Comparison of ENCODE assay signal across 8 mouse cellular contexts in genomic region chr9:107278527-107279377, GRCm38 (mm10). TPM values are rescaled to one million over a fixed set of nuclear protein-coding genes. Genes with fewer than 3 reads are reported as not detected.
DNase-seq lines count a peak whose midpoint lies in the region; ATAC-seq lines count a peak whose summit lies in the region.

No protein-coding gene starts in this region.

- ATAC-seq in megakaryocyte, adult 5-6 weeks (ENCODE audit: poor library complexity, severe bottlenecking) = no peak
- ATAC-seq in intestine, embryonic 14.5 days (replicated peaks; ENCODE audit: low FRiP score, low TSS enrichment, low read depth) = peak; percentile 65

- no peaks in the 10 kb centered on the region for H3K9me3 ChIP-seq in megakaryocyte, embryonic 14.5 days
- no peaks in the 10 kb centered on the region for H3K9me3 ChIP-seq in intestine, embryonic 14.5 days (ENCODE audit: control insufficient read depth, low read length)

- WGBS in intestine, embryonic 14.5 days = 54% methylated on average over 8 of the region's 8 CpGs

- peaks cover 70% of the 10 kb centered on the region for H3K36me3 ChIP-seq in megakaryocyte, embryonic 14.5 days (replicated peaks; ENCODE audit: low read length)
- no peaks in the 10 kb centered on the region for H3K36me3 ChIP-seq in intestine, embryonic 14.5 days (ENCODE audit: control insufficient read depth, insufficient read depth, low read length)

- no peaks in the 10 kb centered on the region for H3K27me3 ChIP-seq in megakaryocyte, embryonic 14.5 days (replicated peaks)
- no peaks in the 10 kb centered on the region for H3K27me3 ChIP-seq in intestine, embryonic 14.5 days (replicated peaks; ENCODE audit: control insufficient read depth, insufficient read depth, low read length)

- H3K9ac ChIP-seq in intestine, embryonic 14.5 days (ENCODE audit: low read length) = no peak overlapping the region

- peak; percentile 71 for DNase-seq in R1 (ENCODE audit: low read depth, low spot score)
- DNase-seq in cerebellum, postnatal 36 days = peak; percentile 75 to 77
- DNase-seq in intestine, embryonic 14.5 days (ENCODE audit: low spot score) = no peak
- peak; percentile 77 for DNase-seq in lung, postnatal 25 days (ENCODE audit: low spot score)
- DNase-seq in frontal cortex, postnatal 10 days (ENCODE audit: low spot score in 2 of 2) = no peak
- no peak for DNase-seq in spleen, postnatal 10 days (ENCODE audit: low spot score in 2 of 2)

- no peak overlapping the region for H3K4me2 ChIP-seq in intestine, embryonic 14.5 days (ENCODE audit: low read length)

- peaks cover 89% of the 10 kb centered on the region for H3K4me1 ChIP-seq in megakaryocyte, embryonic 14.5 days
- peaks cover 8% of the 10 kb centered on the region for H3K4me1 ChIP-seq in intestine, embryonic 14.5 days (replicated peaks; ENCODE audit: control insufficient read depth, insufficient read depth, low read length)

- H3K27ac ChIP-seq in intestine, embryonic 14.5 days (ENCODE audit: low read depth) = no peak overlapping the region

- peak overlapping the region; percentile 65 for H3K4me3 ChIP-seq in megakaryocyte, embryonic 14.5 days (replicated peaks)
- H3K4me3 ChIP-seq in intestine, embryonic 14.5 days (ENCODE audit: low read depth, low read length) = no peak overlapping the region

RNA-seq across cellular contexts. Expression of gene Mapkapk3, which starts 10.9 kb away (rescaled TPM):
- polyA plus RNA-seq in megakaryocyte, embryonic 14.5 days (2012; ENCODE audit: insufficient read depth, low replicate concordance) = 35.6 and 49.9 TPM in 2 replicates
- total RNA-seq in megakaryocyte, adult 5-6 weeks (2015) = 98.6 and 105 TPM in 2 replicates
- total RNA-seq in megakaryocyte, adult 5-6 weeks (2017) = 156 and 174 TPM in 2 replicates
- polyA plus RNA-seq in intestine, embryonic 14.5 days (2014; fragmentation: Nextera tagmentation; extraction: Ambion mirVana) = 21.2 and 23.2 TPM in 2 replicates

RNA-seq across cellular contexts. Expression of gene Cish, which starts 17.1 kb away (rescaled TPM):
- polyA plus RNA-seq in megakaryocyte, embryonic 14.5 days (2012; ENCODE audit: insufficient read depth, low replicate concordance) = 47.7 and 114 TPM in 2 replicates
- total RNA-seq in megakaryocyte, adult 5-6 weeks (2015) = 1.7 and 5.3 TPM in 2 replicates
- total RNA-seq in megakaryocyte, adult 5-6 weeks (2017) = 0.40 and 0.45 TPM in 2 replicates
- polyA plus RNA-seq in intestine, embryonic 14.5 days (2014; fragmentation: Nextera tagmentation; extraction: Ambion mirVana) = 8.9 and 9.6 TPM in 2 replicates

RNA-seq across cellular contexts. Expression of gene Dock3, which starts 47.0 kb away (rescaled TPM):
- 0.09 TPM in 1 of 2 replicates, not detected in the other for polyA plus RNA-seq in megakaryocyte, embryonic 14.5 days (2012; ENCODE audit: insufficient read depth, low replicate concordance)
- not detected in 2 replicates for total RNA-seq in megakaryocyte, adult 5-6 weeks (2015)
- not detected in 2 replicates for total RNA-seq in megakaryocyte, adult 5-6 weeks (2017)
- polyA plus RNA-seq in intestine, embryonic 14.5 days (2014; fragmentation: Nextera tagmentation; extraction: Ambion mirVana) = 0.57 and 0.82 TPM in 2 replicates

RNA-seq across cellular contexts. Expression of gene Hemk1, which starts 59.4 kb away (rescaled TPM):
- polyA plus RNA-seq in megakaryocyte, embryonic 14.5 days (2012; ENCODE audit: insufficient read depth, low replicate concordance) = 8.1 TPM in 1 of 2 replicates, not detected in the other
- total RNA-seq in megakaryocyte, adult 5-6 weeks (2015) = 4.1 and 6.4 TPM in 2 replicates
- total RNA-seq in megakaryocyte, adult 5-6 weeks (2017) = 5.0 and 8.0 TPM in 2 replicates
- polyA plus RNA-seq in intestine, embryonic 14.5 days (2014; fragmentation: Nextera tagmentation; extraction: Ambion mirVana) = 10.4 and 12.8 TPM in 2 replicates

Comparison
In these comparisons a context has a peak if more than half of its experiments do, and no peak if none do; other contexts are left out.
1. DNase-seq: peak in R1 (single experiment), cerebellum, postnatal 36 days (2 of 2) and lung, postnatal 25 days (single experiment); none in intestine, embryonic 14.5 days (single experiment), frontal cortex, postnatal 10 days (0 of 2) and spleen, postnatal 10 days (0 of 2).